Mouse (Mus musculus) urinary bladder, postnatal 0 days (tissue): Measurements from ENCODE around the gene Appbp2. TPM values are rescaled to one million over a fixed set of nuclear protein-coding genes. Genes with fewer than 3 reads are reported as not detected.

Experiments
- polyA plus RNA-seq: library from polyadenylated mRNA; unstranded; fragments of >200 nt; fragmentation: Nextera tagmentation; extraction: Ambion mirVana; gene quantifications from 2 replicates; pipeline ENCODE4 v1.2.1, GENCODE M21; 2015

The Appbp2 gene
- polyA plus RNA-seq, result 23.7 and 24.8 TPM in 2 replicates

GRCm38 (mm10) chr11:85234990-85235841 lies at the start of gene Appbp2:
Gene Appbp2, minus strand, starts transcription at chr11:85235130.

GRCm38 (mm10) chr11:85170058-85170740 lies 64.7 kb downstream of the Appbp2 start, which contains the start of gene 1700125H20Rik:
Gene 1700125H20Rik, plus strand, starts transcription at chr11:85170404.

GRCm38 (mm10) chr11:85139581-85140540 lies 95.1 kb downstream of the Appbp2 start, which contains the start of gene Usp32:
Gene Usp32, minus strand, starts transcription at chr11:85140161.

Other genes with a start within 250 kb of the Appbp2 start
- gene Usp32, start 95.0 kb downstream of the Appbp2 start, polyA plus RNA-seq, result 3.4 and 3.6 TPM in 2 replicates
- gene 1700125H20Rik, start 64.7 kb downstream of the Appbp2 start, polyA plus RNA-seq, result not detected in 2 replicates
- gene Ppm1d, start 76.1 kb upstream of the Appbp2 start, polyA plus RNA-seq, result 6.5 and 6.7 TPM in 2 replicates
- gene Bcas3, start 118.0 kb upstream of the Appbp2 start, polyA plus RNA-seq, result 26.4 and 27.8 TPM in 2 replicates